Mouse (Mus musculus): ENCODE results near the gene Slc26a3.

DNA sequence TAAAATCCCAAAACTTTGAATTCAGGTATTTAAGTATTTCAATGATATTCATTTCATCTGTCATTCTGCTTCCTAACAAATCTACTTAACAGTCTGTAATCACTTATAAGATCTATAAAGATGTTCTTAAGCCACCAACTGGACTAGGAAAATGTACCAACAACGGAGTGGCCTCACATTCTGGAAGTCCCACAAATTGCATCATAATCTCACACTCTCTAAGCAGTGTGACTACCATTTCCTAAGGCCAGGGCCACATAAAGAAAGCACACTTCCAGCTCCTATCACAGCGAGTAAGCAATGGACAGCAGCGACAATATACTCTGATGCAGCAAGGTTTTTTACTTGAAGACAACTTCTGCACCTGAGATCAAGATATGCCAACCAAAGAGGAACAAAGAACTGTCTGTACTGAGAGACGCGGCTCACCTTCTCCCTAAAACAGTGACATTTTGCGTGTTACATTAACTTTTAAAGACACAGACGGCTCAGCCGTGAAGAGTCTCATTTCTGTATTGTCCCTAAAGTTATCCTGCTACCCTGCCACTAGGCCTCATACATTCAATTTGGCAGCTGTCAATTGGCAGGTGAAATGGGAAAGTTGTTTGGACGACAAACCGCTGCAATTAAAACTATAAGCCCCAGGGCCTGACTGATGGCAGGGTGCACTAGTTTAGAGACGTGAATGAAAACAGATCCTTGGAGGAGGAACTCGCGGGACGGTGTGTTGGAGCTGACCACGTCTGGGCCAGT is 40.3 kb upstream of the Slc26a3 start:
- TF ChIP-seq CTCF (IDR thresholded peaks at IDR 0.05; ENCODE audit: low read depth) (no peak), EP300 (optimal IDR thresholded peaks at IDR 0.05) (no peak)

All from stomach, postnatal 0 days (tissue).